Mouse (Mus musculus) gonadal fat pad, adult 2 months (tissue): ENCODE data around the gene Gpat2. TPM values are rescaled to one million over a fixed set of nuclear protein-coding genes. Genes with fewer than 3 reads are reported as not detected.

Source experiments
- polyA plus RNA-seq: library from polyadenylated mRNA; depleted of rRNA; stranded (reverse); fragments of >200 nt; gene quantifications from 2 replicates; pipeline ENCODE4 v1.2.3, GENCODE M21; 2012; rRNA removed

The Gpat2 gene
- polyA plus RNA-seq, 1 experiment, result 0.32 TPM

Other genes with a start within 250 kb of the Gpat2 start
- 2.2 and 2.8 TPM in 2 replicates for gene 1810024B03Rik, start 216.9 kb upstream of the Gpat2 start, polyA plus RNA-seq
- gene Snrnp200, start 216.8 kb upstream of the Gpat2 start, polyA plus RNA-seq, result 50.9 and 53.5 TPM in 2 replicates
- gene Ciao1, start 177.4 kb upstream of the Gpat2 start, polyA plus RNA-seq, result 58.5 and 66.1 TPM in 2 replicates
- gene Tmem127, start 177.3 kb upstream of the Gpat2 start, polyA plus RNA-seq, result 70.6 and 74.0 TPM in 2 replicates
- gene Stard7, start 155.0 kb upstream of the Gpat2 start, polyA plus RNA-seq, result 35.5 and 38.2 TPM in 2 replicates
- 1.8 and 2.7 TPM in 2 replicates for gene Dusp2, start 89.0 kb upstream of the Gpat2 start, polyA plus RNA-seq
- not detected in 2 replicates for gene Astl, start 86.6 kb upstream of the Gpat2 start, polyA plus RNA-seq
- 0.54 and 1.1 TPM in 2 replicates for gene Adra2b, start 62.0 kb upstream of the Gpat2 start, polyA plus RNA-seq
- gene Fahd2a, start 19.4 kb downstream of the Gpat2 start, polyA plus RNA-seq, result 33.7 and 36.5 TPM in 2 replicates
- 33.4 and 35.1 TPM in 2 replicates for gene Kcnip3, start 96.9 kb downstream of the Gpat2 start, polyA plus RNA-seq
- gene Prom2, start 116.3 kb downstream of the Gpat2 start, polyA plus RNA-seq, result 455 and 501 TPM in 2 replicates
- 4.1 TPM in 2 replicates for gene Zfp661, start 161.9 kb downstream of the Gpat2 start, polyA plus RNA-seq
- gene Mrps5, start 162.0 kb downstream of the Gpat2 start, polyA plus RNA-seq, result 37.3 and 44.0 TPM in 2 replicates
- gene Mal, start 231.5 kb downstream of the Gpat2 start, polyA plus RNA-seq, result 35.7 and 66.3 TPM in 2 replicates